Mouse (Mus musculus) liver, embryonic 13.5 days (tissue): Measurements from ENCODE around the gene Arhgap4. TPM values are rescaled to one million over a fixed set of nuclear protein-coding genes. Genes with fewer than 3 reads are reported as not detected.
A peak's percentile ranks its signal among the peaks of the same experiment; 100 is the strongest.

Source experiments
- ATAC-seq: fragments of 200-750 bp; cut with Nextera tagmentation; 2 replicates; pipeline ENCODE4 v1.8.0; 2017; ENCODE audit warnings: low read depth, mild to moderate bottlenecking, moderate number of reproducible peaks, moderate library complexity
- DNase-seq: peaks from one replicate; pipeline ENCODE4 v3.0.0; 2022
- H3K27ac ChIP-seq: fragments of 300-500 bp; sonication (generic); 2 replicates; pipeline ENCODE4 v1.5.1; 2015; ENCODE audit warnings: moderate library complexity, mild to moderate bottlenecking, inconsistent platforms
- H3K27me3 ChIP-seq: fragments of 300-500 bp; sonication (generic); 2 replicates; pipeline ENCODE4 v1.6.1; 2015; ENCODE audit warnings: mild to moderate bottlenecking, inconsistent platforms
- H3K36me3 ChIP-seq: fragments of 300-500 bp; sonication (generic); 2 replicates; pipeline ENCODE4 v1.6.1; 2015; ENCODE audit warnings: mild to moderate bottlenecking, inconsistent platforms
- H3K4me1 ChIP-seq: fragments of 300-500 bp; sonication (generic); replicated peaks from 2 replicates; pipeline ENCODE4 v1.6.1; 2015; ENCODE audit warnings: inconsistent platforms
- H3K4me2 ChIP-seq: fragments of 300-500 bp; sonication (generic); 2 replicates; pipeline ENCODE4 v1.6.1; 2015; ENCODE audit warnings: inconsistent platforms, mild to moderate bottlenecking, moderate library complexity
- H3K4me3 ChIP-seq: fragments of 300-500 bp; sonication (generic); replicated peaks from 2 replicates; pipeline ENCODE4 v1.5.1; 2015; ENCODE audit warnings: mild to moderate bottlenecking, inconsistent platforms
- H3K9ac ChIP-seq: fragments of 300-500 bp; sonication (generic); 2 replicates; pipeline ENCODE4 v1.6.1; 2015; ENCODE audit warnings: mild to moderate bottlenecking, inconsistent platforms
- H3K9me3 ChIP-seq: fragments of 300-500 bp; sonication (generic); replicated peaks from 2 replicates; pipeline ENCODE4 v1.6.1; 2016; ENCODE audit warnings: inconsistent platforms
- WGBS: fragments of 180-500 bp; shearing (Covaris S2); methylation state at CpG from one replicate; pipeline ENCODE4 v1.1.7; 2015; ENCODE audit not compliant: insufficient replicate concordance; 5-methylcytosine and 5-hydroxymethylcytosine counted together
- polyA plus RNA-seq: library from polyadenylated mRNA; unstranded; fragments of >200 nt; fragmentation: Nextera tagmentation; extraction: Ambion mirVana; gene quantifications from 2 replicates; pipeline ENCODE4 v1.2.1, GENCODE M21; 2015

Arhgap4 gene
- polyA plus RNA-seq, 1 experiment from 2014 or later, result 4.7 TPM

GRCm38 (mm10) chrX:73880194-73881035 is 41.3 kb downstream of the Arhgap4 start:
- Histone ChIP-seq H3K27ac (no peak overlapping the region), H3K4me1 (peaks cover 5% of the 10 kb centered on the region; the same call in 1 of the 2 replicates), H3K4me2 (peak overlapping the region; percentile 50), H3K9ac (no peak overlapping the region), H3K27me3 (peaks cover 35% of the 10 kb centered on the region), H3K9me3 (no peaks in the 10 kb centered on the region), H3K36me3 (no peaks in the 10 kb centered on the region), H3K4me3 (peak overlapping the region; percentile 37)
- WGBS, result 13% methylated on average over 44 of the region's 48 CpGs
- ATAC-seq, result no peak
- no peak for DNase-seq

GRCm38 (mm10) chrX:73877014-73877413 is 44.7 kb downstream of the Arhgap4 start:
- Histone ChIP-seq H3K4me2 (no peak overlapping the region), H3K4me3 (no peak overlapping the region), H3K27ac (no peak overlapping the region), H3K36me3 (no peaks in the 10 kb centered on the region), H3K4me1 (peaks cover 5% of the 10 kb centered on the region; the same call in 1 of the 2 replicates), H3K27me3 (peaks cover 32% of the 10 kb centered on the region), H3K9me3 (no peaks in the 10 kb centered on the region), H3K9ac (no peak overlapping the region)
- ATAC-seq (no peak), DNase-seq (no peak)
- 43% methylated on average over 1 of the region's 1 CpGs for WGBS

GRCm38 (mm10) chrX:73875881-73876280 is 45.8 kb downstream of the Arhgap4 start:
- Histone ChIP-seq H3K9ac (no peak overlapping the region), H3K4me1 (peaks cover 5% of the 10 kb centered on the region; the same call in 1 of the 2 replicates), H3K9me3 (no peaks in the 10 kb centered on the region), H3K27me3 (peaks cover 21% of the 10 kb centered on the region), H3K36me3 (no peaks in the 10 kb centered on the region), H3K27ac (no peak overlapping the region), H3K4me3 (no peak overlapping the region), H3K4me2 (no peak overlapping the region)
- ATAC-seq, result no peak
- WGBS, result 56% methylated on average over 2 of the region's 2 CpGs
- DNase-seq, result no peak

- Histone ChIP-seq H3K4me3 (no peak overlapping the region), H3K27me3 (no peaks in the 10 kb centered on the region), H3K9ac (no peak overlapping the region), H3K27ac (no peak overlapping the region), H3K4me1 (peaks cover 16% of the 10 kb centered on the region), H3K4me2 (no peak overlapping the region), H3K9me3 (no peaks in the 10 kb centered on the region), H3K36me3 (no peaks in the 10 kb centered on the region)
- 52% methylated on average over 1 of the region's 1 CpGs for WGBS
- DNase-seq (no peak), ATAC-seq (no peak)
These were observed 49.7 kb downstream of the Arhgap4 start for GRCm38 (mm10) chrX:73871956-73872355.

GRCm38 (mm10) chrX:73871474-73871873 is 50.2 kb downstream of the Arhgap4 start:
- Histone ChIP-seq H3K9ac (no peak overlapping the region), H3K4me1 (peaks cover 21% of the 10 kb centered on the region), H3K4me3 (no peak overlapping the region), H3K27me3 (no peaks in the 10 kb centered on the region), H3K9me3 (no peaks in the 10 kb centered on the region), H3K4me2 (no peak overlapping the region), H3K27ac (no peak overlapping the region), H3K36me3 (no peaks in the 10 kb centered on the region)
- no peak for DNase-seq
- ATAC-seq, result no peak

GRCm38 (mm10) chrX:73869334-73869733 is 52.3 kb downstream of the Arhgap4 start:
- H3K9ac ChIP-seq, result no peak overlapping the region
- WGBS, result 6% methylated on average over 5 of the region's 5 CpGs
- H3K27me3 ChIP-seq, result no peaks in the 10 kb centered on the region
- H3K36me3 ChIP-seq, result no peaks in the 10 kb centered on the region
- no peak overlapping the region for H3K27ac ChIP-seq
- no peaks in the 10 kb centered on the region for H3K9me3 ChIP-seq
- H3K4me2 ChIP-seq, result no peak overlapping the region
- no peak overlapping the region for H3K4me3 ChIP-seq
- peaks cover 22% of the 10 kb centered on the region for H3K4me1 ChIP-seq
- ATAC-seq (no peak), DNase-seq (peak; percentile 22)

GRCm38 (mm10) chrX:73867852-73868251 is 53.8 kb downstream of the Arhgap4 start:
- DNase-seq (peak; percentile 29), ATAC-seq (peak; percentile 90)
- WGBS, result 30% methylated on average over 1 of the region's 1 CpGs
- H3K9ac ChIP-seq, result no peak overlapping the region; the same call in 1 of the 2 replicates
- no peaks in the 10 kb centered on the region for H3K27me3 ChIP-seq
- peak overlapping the region; percentile 28 for H3K4me2 ChIP-seq
- H3K9me3 ChIP-seq, result no peaks in the 10 kb centered on the region
- no peak overlapping the region for H3K4me3 ChIP-seq
- H3K27ac ChIP-seq, result peak overlapping the region; percentile 41
- H3K4me1 ChIP-seq, result peaks cover 22% of the 10 kb centered on the region
- no peaks in the 10 kb centered on the region for H3K36me3 ChIP-seq

- no peaks in the 10 kb centered on the region for H3K9me3 ChIP-seq
- no peaks in the 10 kb centered on the region for H3K36me3 ChIP-seq
- peak overlapping the region; percentile 28 for H3K4me2 ChIP-seq
- H3K9ac ChIP-seq, result no peak overlapping the region
- ATAC-seq, result no peak
- H3K4me3 ChIP-seq, result no peak overlapping the region
- 27% methylated on average over 3 of the region's 3 CpGs for WGBS
- peaks cover 22% of the 10 kb centered on the region for H3K4me1 ChIP-seq
- peak overlapping the region; percentile 41 for H3K27ac ChIP-seq
- DNase-seq, result no peak
- H3K27me3 ChIP-seq, result no peaks in the 10 kb centered on the region
These were observed 54.4 kb downstream of the Arhgap4 start for GRCm38 (mm10) chrX:73867256-73867655.

- Histone ChIP-seq H3K4me1 (peaks cover 22% of the 10 kb centered on the region), H3K4me2 (no peak overlapping the region), H3K27ac (no peak overlapping the region), H3K27me3 (no peaks in the 10 kb centered on the region), H3K36me3 (no peaks in the 10 kb centered on the region), H3K4me3 (no peak overlapping the region), H3K9ac (no peak overlapping the region), H3K9me3 (no peaks in the 10 kb centered on the region)
- ATAC-seq (no peak), DNase-seq (no peak)
- WGBS, result 52% methylated on average over 3 of the region's 3 CpGs
These were observed 57.0 kb downstream of the Arhgap4 start for GRCm38 (mm10) chrX:73864692-73865091.

- no peak overlapping the region for H3K4me3 ChIP-seq
- no peak overlapping the region for H3K9ac ChIP-seq
- H3K4me1 ChIP-seq, result no peaks in the 10 kb centered on the region
- no peak for ATAC-seq
- H3K27ac ChIP-seq, result no peak overlapping the region
- no peaks in the 10 kb centered on the region for H3K36me3 ChIP-seq
- no peaks in the 10 kb centered on the region for H3K9me3 ChIP-seq
- no peak overlapping the region for H3K4me2 ChIP-seq
- no peak for DNase-seq
- 37% methylated on average over 3 of the region's 3 CpGs for WGBS
- no peaks in the 10 kb centered on the region for H3K27me3 ChIP-seq
These were observed 66.6 kb downstream of the Arhgap4 start for GRCm38 (mm10) chrX:73855087-73855408.

GRCm38 (mm10) chrX:73854326-73855086 is 67.2 kb downstream of the Arhgap4 start:
- H3K4me3 ChIP-seq, result no peak overlapping the region
- no peaks in the 10 kb centered on the region for H3K27me3 ChIP-seq
- H3K36me3 ChIP-seq, result no peaks in the 10 kb centered on the region
- H3K4me1 ChIP-seq, result no peaks in the 10 kb centered on the region
- no peak for ATAC-seq
- H3K4me2 ChIP-seq, result no peak overlapping the region
- WGBS, result 70% methylated on average over 8 of the region's 9 CpGs
- H3K9ac ChIP-seq, result no peak overlapping the region
- H3K27ac ChIP-seq, result no peak overlapping the region
- H3K9me3 ChIP-seq, result no peaks in the 10 kb centered on the region
- DNase-seq, result no peak
